Mouse (Mus musculus): ENCODE measurements around the gene Entpd1. TPM values are rescaled to one million over a fixed set of nuclear protein-coding genes. Genes with fewer than 3 reads are reported as not detected.

The Entpd1 gene
- polyA plus RNA-seq, 1 experiment, result 8.4 TPM

DNA sequence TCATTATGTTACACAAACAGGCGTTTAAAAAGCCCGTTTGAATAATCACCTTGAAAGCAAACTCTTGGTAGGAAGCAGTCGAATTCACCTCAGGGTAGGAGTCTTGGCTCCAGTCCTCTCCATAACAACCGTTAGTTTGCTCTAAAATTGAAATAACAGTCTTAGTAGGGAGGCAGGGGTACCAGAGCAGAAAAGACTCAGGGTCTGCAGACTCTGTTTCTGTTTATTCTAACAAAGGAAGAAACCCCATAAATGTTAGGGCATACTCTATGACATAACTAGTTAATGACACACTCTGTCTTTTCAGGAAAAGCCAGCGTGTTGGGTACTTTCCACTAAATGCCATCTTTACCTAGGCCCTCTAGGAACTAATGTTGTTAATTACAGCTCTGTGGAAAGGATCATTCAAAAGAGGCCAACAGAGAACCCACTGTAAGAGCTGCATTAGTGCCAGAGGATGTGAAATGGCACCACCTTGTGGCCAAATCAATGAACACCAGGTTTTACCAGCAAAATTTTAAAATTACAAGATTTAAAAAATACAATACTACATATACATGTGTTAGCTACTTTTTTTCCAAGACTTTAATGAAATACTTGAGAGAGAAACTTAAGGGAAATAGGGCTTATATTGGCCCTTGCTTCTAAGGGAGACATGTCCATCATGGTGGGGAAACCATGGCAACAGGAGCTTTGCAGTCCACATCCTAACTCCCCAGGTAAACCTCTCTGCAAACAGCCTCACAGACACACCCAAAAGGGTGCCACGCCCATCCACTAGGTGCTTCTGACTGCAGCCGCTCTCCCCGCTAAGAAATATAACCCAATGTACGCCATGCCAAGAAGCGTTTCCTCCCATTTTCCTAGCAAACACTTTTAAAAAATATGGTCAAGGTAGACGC is 110.2 kb downstream of the Entpd1 start:
- TF ChIP-seq POLR2A (IDR thresholded peaks at IDR 0.05; ENCODE audit: low read depth, low read length) (no peak), CTCF (conservative IDR thresholded peaks at IDR 0.05; ENCODE audit: insufficient read depth, insufficient read length, low read depth, low read length) (peak; percentile 46)
- H3K27ac ChIP-seq (ENCODE audit: insufficient read depth, low read depth, low read length), result no peak overlapping the region
- WGBS, result 50% methylated on average over 11 of the region's 11 CpGs
- H3K27me3 ChIP-seq (replicated peaks; ENCODE audit: control insufficient read depth, insufficient read depth, low read length), result no peaks in the 10 kb centered on the region
- DNase-seq, result peak; percentile 55
- no peak overlapping the region for H3K4me3 ChIP-seq (ENCODE audit: insufficient read depth, low read depth, low read length)
- H3K4me1 ChIP-seq (ENCODE audit: control insufficient read depth, insufficient read depth, low read length), result no peaks in the 10 kb centered on the region
- H3K36me3 ChIP-seq (ENCODE audit: control insufficient read depth, insufficient read depth, low read length), result no peaks in the 10 kb centered on the region

DNA sequence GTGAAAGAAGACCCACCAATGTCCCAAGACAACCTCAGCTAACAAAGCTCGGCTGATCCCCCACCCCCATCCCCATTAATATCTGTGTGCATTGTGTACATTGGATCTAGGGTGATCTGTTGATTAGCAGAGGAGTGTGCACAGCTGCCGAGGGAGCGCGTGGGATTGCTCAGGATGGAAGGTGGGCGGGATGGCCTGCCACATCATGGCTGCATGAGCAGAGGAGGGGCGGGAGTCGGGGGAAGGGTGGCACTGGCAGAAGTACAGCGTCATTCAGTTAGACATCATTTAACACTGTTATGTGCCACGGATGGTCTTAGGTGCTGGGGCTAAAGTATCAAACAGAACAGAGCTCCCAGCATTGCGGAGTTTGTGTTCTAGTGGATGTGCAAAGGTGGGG is 111.3 kb downstream of the Entpd1 start:
- H3K27ac ChIP-seq (ENCODE audit: insufficient read depth, low read depth, low read length), result no peak overlapping the region
- 33% methylated on average over 10 of the region's 10 CpGs for WGBS

DNA sequence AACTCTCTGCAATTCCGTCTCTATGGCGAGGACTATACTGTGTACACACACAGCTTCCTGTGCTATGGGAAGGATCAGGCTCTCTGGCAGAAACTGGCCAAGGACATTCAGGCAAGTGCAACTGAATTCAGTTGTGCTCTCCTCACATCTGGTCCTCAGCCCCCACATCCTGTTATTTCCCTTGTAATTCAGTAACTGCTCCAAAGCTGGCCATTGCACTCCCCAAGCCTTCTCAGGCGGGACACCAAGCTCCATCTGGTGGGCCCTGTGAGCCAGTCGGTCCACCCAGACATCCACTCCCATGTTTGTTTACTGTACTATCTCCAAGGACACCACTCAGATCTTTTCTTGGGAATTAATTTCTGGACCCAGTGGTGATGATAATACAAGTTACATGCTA is 114.0 kb downstream of the Entpd1 start:
- Histone ChIP-seq H3K4me3 (ENCODE audit: insufficient read depth, low read depth, low read length) (no peak overlapping the region), H3K36me3 (ENCODE audit: control insufficient read depth, insufficient read depth, low read length) (no peaks in the 10 kb centered on the region), H3K4me1 (ENCODE audit: control insufficient read depth, insufficient read depth, low read length) (no peaks in the 10 kb centered on the region), H3K27ac (ENCODE audit: insufficient read depth, low read depth, low read length) (no peak overlapping the region), H3K27me3 (replicated peaks; ENCODE audit: control insufficient read depth, insufficient read depth, low read length) (no peaks in the 10 kb centered on the region)
- no peak for TF ChIP-seq CTCF (conservative IDR thresholded peaks at IDR 0.05; ENCODE audit: insufficient read depth, insufficient read length, low read depth, low read length)
- no peak for TF ChIP-seq POLR2A (IDR thresholded peaks at IDR 0.05; ENCODE audit: low read depth, low read length)
- WGBS, result 42% methylated on average over 4 of the region's 4 CpGs
- DNase-seq, result no peak

More for the DNA sequence above, 111.3 kb downstream of the Entpd1 start:
- no peaks in the 10 kb centered on the region for H3K36me3 ChIP-seq (ENCODE audit: control insufficient read depth, insufficient read depth, low read length)
- H3K27me3 ChIP-seq (replicated peaks; ENCODE audit: control insufficient read depth, insufficient read depth, low read length), result no peaks in the 10 kb centered on the region
- no peak for DNase-seq
- no peak overlapping the region for H3K4me3 ChIP-seq (ENCODE audit: insufficient read depth, low read depth, low read length)
- TF ChIP-seq CTCF (conservative IDR thresholded peaks at IDR 0.05; ENCODE audit: insufficient read depth, insufficient read length, low read depth, low read length) (no peak), POLR2A (IDR thresholded peaks at IDR 0.05; ENCODE audit: low read depth, low read length) (no peak)
- H3K4me1 ChIP-seq (ENCODE audit: control insufficient read depth, insufficient read depth, low read length), result no peaks in the 10 kb centered on the region

DNA sequence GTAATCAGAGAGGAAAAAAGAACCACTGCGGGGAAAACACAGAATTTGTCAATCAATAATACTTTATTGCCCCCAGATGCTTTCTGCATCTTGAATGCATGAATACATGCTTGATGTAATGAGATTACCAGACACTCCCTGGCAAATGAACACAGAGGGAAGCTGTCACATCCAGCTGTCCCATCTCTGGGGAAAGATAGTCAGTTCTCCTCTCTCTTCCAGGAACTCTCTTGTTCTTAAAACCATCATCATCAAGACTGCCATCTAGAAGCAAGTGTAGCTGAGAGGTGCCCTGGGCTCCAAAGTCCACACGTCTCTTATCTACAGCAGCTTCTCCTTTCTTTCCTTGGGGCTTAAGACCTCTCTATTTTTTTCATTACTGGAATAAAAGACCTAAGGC is 114.4 kb downstream of the Entpd1 start:
- Histone ChIP-seq H3K27me3 (replicated peaks; ENCODE audit: control insufficient read depth, insufficient read depth, low read length) (no peaks in the 10 kb centered on the region), H3K4me3 (ENCODE audit: insufficient read depth, low read depth, low read length) (no peak overlapping the region), H3K4me1 (ENCODE audit: control insufficient read depth, insufficient read depth, low read length) (no peaks in the 10 kb centered on the region), H3K36me3 (ENCODE audit: control insufficient read depth, insufficient read depth, low read length) (no peaks in the 10 kb centered on the region), H3K27ac (ENCODE audit: insufficient read depth, low read depth, low read length) (no peak overlapping the region)
- TF ChIP-seq CTCF (conservative IDR thresholded peaks at IDR 0.05; ENCODE audit: insufficient read depth, insufficient read length, low read depth, low read length) (no peak), POLR2A (IDR thresholded peaks at IDR 0.05; ENCODE audit: low read depth, low read length) (no peak)
- WGBS, result 50% methylated on average over 2 of the region's 2 CpGs
- DNase-seq, result no peak

DNA sequence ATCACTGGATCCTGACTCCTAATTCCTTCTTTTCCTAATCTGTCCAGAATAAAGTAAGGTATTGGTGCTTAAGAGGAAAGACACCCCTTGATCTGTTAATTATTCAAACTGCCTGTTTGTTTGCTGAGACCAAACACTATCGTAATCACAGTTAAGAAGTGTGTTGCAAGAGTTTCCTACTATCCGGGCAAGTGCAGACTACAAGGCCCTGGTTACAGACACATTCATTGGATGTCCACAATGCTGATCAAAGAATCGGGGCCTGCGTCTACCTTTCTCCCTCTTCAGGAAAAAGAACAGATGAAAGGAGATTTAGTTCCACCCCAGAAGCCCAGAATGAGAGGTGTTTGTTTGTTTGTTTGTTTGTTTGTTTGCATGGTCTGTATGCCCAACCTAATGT is 116.0 kb downstream of the Entpd1 start:
- no peak overlapping the region for H3K4me3 ChIP-seq (ENCODE audit: insufficient read depth, low read depth, low read length)
- no peak for TF ChIP-seq POLR2A (IDR thresholded peaks at IDR 0.05; ENCODE audit: low read depth, low read length)
- no peak for TF ChIP-seq CTCF (conservative IDR thresholded peaks at IDR 0.05; ENCODE audit: insufficient read depth, insufficient read length, low read depth, low read length)
- H3K4me1 ChIP-seq (ENCODE audit: control insufficient read depth, insufficient read depth, low read length), result no peaks in the 10 kb centered on the region
- no peaks in the 10 kb centered on the region for H3K27me3 ChIP-seq (replicated peaks; ENCODE audit: control insufficient read depth, insufficient read depth, low read length)
- 87% methylated on average over 4 of the region's 4 CpGs for WGBS
- H3K27ac ChIP-seq (ENCODE audit: insufficient read depth, low read depth, low read length), result no peak overlapping the region
- no peaks in the 10 kb centered on the region for H3K36me3 ChIP-seq (ENCODE audit: control insufficient read depth, insufficient read depth, low read length)
- no peak for DNase-seq

DNA sequence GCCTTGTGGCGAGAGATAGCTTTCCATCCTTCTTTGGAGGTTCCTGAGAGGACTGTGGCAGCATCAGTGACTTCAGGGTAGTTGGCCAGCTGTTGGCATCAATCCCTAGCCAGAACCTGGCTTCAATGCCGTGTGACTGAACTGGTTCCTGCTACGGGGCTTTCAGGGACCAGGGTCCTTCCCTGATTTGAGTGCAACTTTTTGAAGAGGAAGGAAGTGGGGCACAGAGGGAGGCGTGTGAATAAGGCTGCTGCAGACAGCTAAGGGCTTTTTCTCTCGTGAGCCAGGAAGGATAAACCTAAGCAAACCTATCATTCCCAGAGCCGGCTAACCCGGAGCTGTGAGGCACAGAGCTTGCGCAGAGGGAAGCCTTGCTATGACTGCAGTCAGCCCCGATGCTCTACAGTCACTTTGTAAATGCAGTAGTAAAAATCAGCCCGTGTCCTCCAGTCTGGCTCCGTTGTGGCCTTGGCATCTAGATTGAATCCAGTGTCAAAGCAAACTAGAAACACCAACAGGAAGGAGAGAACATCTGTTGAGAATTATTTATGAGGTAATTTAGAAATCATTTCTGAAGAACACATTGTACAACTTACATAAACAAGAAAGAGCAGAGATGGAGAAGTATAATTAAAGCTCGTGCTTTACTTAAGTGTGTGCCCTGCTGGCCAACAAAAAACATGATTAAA is 116.7 kb downstream of the Entpd1 start:
- Histone ChIP-seq H3K36me3 (ENCODE audit: control insufficient read depth, insufficient read depth, low read length) (no peaks in the 10 kb centered on the region), H3K27ac (ENCODE audit: insufficient read depth, low read depth, low read length) (no peak overlapping the region), H3K4me3 (ENCODE audit: insufficient read depth, low read depth, low read length) (no peak overlapping the region), H3K27me3 (replicated peaks; ENCODE audit: control insufficient read depth, insufficient read depth, low read length) (no peaks in the 10 kb centered on the region), H3K4me1 (ENCODE audit: control insufficient read depth, insufficient read depth, low read length) (no peaks in the 10 kb centered on the region)
- WGBS, result 59% methylated on average over 12 of the region's 12 CpGs
- DNase-seq, result no peak
- TF ChIP-seq POLR2A (IDR thresholded peaks at IDR 0.05; ENCODE audit: low read depth, low read length) (no peak), CTCF (conservative IDR thresholded peaks at IDR 0.05; ENCODE audit: insufficient read depth, insufficient read length, low read depth, low read length) (no peak)

DNA sequence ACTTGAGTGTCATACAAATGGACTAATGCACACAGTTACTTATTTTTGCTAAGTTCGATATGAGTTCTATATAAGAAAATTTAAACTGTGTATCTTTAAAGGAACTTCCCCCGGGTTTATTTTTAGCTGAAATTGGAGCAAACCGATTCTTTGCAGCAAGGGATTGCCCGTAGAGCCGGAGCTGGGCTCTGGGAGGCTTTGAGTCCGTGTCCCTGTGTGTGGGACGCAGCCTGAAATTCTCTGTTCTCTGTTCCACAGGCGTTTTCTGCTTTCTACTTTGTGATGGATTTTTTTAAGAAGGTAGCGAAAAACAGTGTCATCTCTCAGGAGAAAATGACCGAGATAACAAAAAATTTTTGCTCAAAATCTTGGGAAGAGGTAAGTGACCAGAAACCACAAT is 121.2 kb downstream of the Entpd1 start:
- no peak overlapping the region for H3K4me3 ChIP-seq (ENCODE audit: insufficient read depth, low read depth, low read length)
- no peak for TF ChIP-seq CTCF (conservative IDR thresholded peaks at IDR 0.05; ENCODE audit: insufficient read depth, insufficient read length, low read depth, low read length)
- TF ChIP-seq POLR2A (IDR thresholded peaks at IDR 0.05; ENCODE audit: low read depth, low read length), result no peak
- H3K4me1 ChIP-seq (ENCODE audit: control insufficient read depth, insufficient read depth, low read length), result no peaks in the 10 kb centered on the region
- H3K27ac ChIP-seq (ENCODE audit: insufficient read depth, low read depth, low read length), result no peak overlapping the region
- DNase-seq, result no peak
- no peaks in the 10 kb centered on the region for H3K27me3 ChIP-seq (replicated peaks; ENCODE audit: control insufficient read depth, insufficient read depth, low read length)
- 62% methylated on average over 10 of the region's 10 CpGs for WGBS
- no peaks in the 10 kb centered on the region for H3K36me3 ChIP-seq (ENCODE audit: control insufficient read depth, insufficient read depth, low read length)

Data from kidney, adult 2 months (tissue).